Mouse (Mus musculus): ENCODE measurements at regions not wholly inside any gene's neighbourhood (a gene's known extent, or its start where the extent isn't known, plus 50 kb on each side); places are given as distances from the start of the nearest gene placed in this dataset.

DNA sequence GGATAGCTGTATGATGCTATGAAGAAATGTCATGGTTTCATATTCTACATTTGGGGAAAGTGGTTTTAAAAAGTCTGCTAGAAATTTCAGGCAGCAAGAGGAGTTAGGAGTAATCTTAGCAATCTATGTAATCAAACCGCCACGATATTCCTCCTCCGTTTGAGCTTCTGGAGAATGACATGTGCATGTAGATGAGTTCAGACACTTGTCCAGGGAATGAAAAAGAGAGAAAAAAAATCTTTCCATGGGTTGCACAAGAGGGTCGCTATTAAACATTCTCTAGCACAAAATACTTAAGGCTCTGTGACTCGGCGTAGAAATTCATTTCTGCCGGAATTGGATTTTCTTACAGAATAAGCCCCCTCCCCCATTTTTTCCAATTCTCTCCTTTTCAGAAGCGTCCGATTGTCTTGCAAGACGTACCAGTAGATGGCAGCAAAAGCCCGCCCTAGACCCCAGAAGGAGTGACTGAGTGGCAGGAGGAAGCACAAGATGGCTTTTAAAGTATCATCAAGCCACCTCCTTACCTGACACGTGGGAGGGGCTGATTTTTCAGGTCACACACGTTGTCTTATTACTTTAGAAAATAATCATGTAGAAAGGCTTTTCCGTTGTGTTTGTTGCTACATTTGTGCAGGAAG is 454.1 kb upstream of the Sel1l start:
- ATAC-seq (replicated peaks in 1 of 2; ENCODE audit: insufficient read depth in 1 of 2, low FRiP score in 2 of 2, low TSS enrichment in 1 of 2, low read depth in 1 of 2, poor library complexity in 2 of 2, severe bottlenecking in 2 of 2): peak; percentile 81; a peak in 3 of 4 replicates

GRCm38 (mm10) chr12:92294887-92295286 is 445.9 kb upstream of the Sel1l start:
- no peak for ATAC-seq (replicated peaks in 1 of 2; ENCODE audit: insufficient read depth in 1 of 2, low FRiP score in 2 of 2, low TSS enrichment in 1 of 2, low read depth in 1 of 2, poor library complexity in 2 of 2, severe bottlenecking in 2 of 2)

- no peak for ATAC-seq (replicated peaks in 1 of 2; ENCODE audit: insufficient read depth in 1 of 2, low FRiP score in 2 of 2, low TSS enrichment in 1 of 2, low read depth in 1 of 2, poor library complexity in 2 of 2, severe bottlenecking in 2 of 2)
Measured at GRCm38 (mm10) chr12:92293341-92293720, 444.4 kb upstream of the Sel1l start.

DNA sequence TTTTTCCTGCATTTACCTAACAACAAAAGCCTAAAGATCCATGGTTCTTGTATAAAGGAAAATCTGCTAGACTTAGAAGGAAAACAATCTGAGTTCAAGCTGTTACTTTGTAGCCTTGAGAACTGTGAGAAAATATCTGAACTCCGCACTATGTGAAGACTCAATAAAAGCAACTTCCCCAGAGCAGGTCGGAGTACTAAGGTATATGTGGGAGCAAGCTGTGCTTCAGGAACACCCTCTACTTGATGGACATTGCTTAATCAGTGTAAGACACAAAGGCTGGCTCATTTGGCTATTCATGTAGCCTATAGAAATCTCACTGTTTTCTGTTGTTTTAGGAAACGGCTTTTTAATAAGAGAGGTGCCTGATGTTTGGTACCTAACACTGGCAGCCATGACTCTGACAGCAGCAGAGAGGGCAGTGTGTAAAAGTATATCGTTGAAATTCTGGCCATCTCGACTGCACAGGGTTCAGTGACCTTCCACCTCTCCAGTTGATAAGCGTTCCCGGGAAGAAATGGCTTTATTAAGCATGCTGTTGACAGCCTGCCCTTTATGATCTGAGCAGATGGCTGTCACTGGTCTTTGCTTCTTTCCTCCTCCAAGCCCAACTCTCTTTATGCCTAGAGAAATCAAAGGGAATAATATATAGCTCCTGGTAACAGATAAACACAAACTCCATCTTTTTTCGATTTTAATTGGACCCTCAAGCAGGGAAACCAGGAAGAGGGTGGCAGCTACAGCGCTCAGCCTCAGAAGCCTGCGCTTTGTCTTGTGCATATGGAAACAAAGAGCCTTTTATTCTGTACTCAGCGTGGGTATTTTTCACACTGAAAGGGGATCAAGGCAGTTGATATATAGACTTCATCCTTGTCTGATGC is 443.7 kb upstream of the Sel1l start:
- no peak for ATAC-seq (replicated peaks in 1 of 2; ENCODE audit: insufficient read depth in 1 of 2, low FRiP score in 2 of 2, low TSS enrichment in 1 of 2, low read depth in 1 of 2, poor library complexity in 2 of 2, severe bottlenecking in 2 of 2)

GRCm38 (mm10) chr12:92291490-92291889 is 442.5 kb upstream of the Sel1l start:
- no peak for ATAC-seq (replicated peaks in 1 of 2; ENCODE audit: insufficient read depth in 1 of 2, low FRiP score in 2 of 2, low TSS enrichment in 1 of 2, low read depth in 1 of 2, poor library complexity in 2 of 2, severe bottlenecking in 2 of 2)

DNA sequence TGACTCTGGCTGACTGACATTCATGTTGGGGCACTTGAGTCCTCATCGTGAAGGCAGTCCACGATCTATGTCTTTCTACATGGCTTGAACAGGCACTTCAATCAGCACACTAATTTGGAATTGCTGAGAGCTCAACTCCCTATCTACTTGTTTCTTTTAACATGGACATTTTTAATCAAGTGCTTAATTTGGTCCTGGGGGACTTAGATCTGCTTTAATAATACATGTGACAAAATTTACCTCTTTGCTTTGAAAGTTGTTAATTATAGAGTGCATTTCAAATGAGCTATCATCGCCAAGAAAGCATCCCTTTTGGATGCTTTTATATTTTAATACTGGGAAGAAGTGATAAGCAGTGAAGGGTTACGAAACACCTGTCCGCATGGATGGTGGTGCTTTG is 436.6 kb upstream of the Sel1l start:
- no peak for ATAC-seq (replicated peaks in 1 of 2; ENCODE audit: insufficient read depth in 1 of 2, low FRiP score in 2 of 2, low TSS enrichment in 1 of 2, low read depth in 1 of 2, poor library complexity in 2 of 2, severe bottlenecking in 2 of 2)

GRCm38 (mm10) chr12:92280470-92280869 is 431.5 kb upstream of the Sel1l start:
- ATAC-seq (replicated peaks in 1 of 2; ENCODE audit: insufficient read depth in 1 of 2, low FRiP score in 2 of 2, low TSS enrichment in 1 of 2, low read depth in 1 of 2, poor library complexity in 2 of 2, severe bottlenecking in 2 of 2): no peak

DNA sequence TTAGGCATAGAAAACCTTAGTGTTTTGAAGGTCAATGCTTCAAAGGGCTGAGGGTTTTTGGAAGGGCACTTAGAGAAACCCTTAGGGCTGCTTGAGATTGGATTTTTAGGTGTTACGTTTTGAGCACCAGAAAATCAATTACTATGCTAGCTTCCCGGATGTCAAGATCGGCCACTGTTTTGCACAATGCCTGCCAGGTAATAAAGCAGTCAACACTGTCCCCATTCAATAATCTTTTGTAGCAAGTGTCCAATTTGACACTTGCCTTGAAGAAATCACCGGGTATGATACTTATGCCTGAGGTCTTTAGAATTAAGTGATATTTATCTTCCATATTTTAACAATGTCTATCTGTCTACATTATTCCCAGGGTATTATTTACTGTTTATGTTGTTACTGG is 403.0 kb upstream of the Sel1l start:
- ATAC-seq (replicated peaks in 1 of 2; ENCODE audit: insufficient read depth in 1 of 2, low FRiP score in 2 of 2, low TSS enrichment in 1 of 2, low read depth in 1 of 2, poor library complexity in 2 of 2, severe bottlenecking in 2 of 2): no peak

GRCm38 (mm10) chr12:92246790-92247451 is 398.0 kb upstream of the Sel1l start:
- ATAC-seq (replicated peaks in 1 of 2; ENCODE audit: insufficient read depth in 1 of 2, low FRiP score in 2 of 2, low TSS enrichment in 1 of 2, low read depth in 1 of 2, poor library complexity in 2 of 2, severe bottlenecking in 2 of 2): no peak

DNA sequence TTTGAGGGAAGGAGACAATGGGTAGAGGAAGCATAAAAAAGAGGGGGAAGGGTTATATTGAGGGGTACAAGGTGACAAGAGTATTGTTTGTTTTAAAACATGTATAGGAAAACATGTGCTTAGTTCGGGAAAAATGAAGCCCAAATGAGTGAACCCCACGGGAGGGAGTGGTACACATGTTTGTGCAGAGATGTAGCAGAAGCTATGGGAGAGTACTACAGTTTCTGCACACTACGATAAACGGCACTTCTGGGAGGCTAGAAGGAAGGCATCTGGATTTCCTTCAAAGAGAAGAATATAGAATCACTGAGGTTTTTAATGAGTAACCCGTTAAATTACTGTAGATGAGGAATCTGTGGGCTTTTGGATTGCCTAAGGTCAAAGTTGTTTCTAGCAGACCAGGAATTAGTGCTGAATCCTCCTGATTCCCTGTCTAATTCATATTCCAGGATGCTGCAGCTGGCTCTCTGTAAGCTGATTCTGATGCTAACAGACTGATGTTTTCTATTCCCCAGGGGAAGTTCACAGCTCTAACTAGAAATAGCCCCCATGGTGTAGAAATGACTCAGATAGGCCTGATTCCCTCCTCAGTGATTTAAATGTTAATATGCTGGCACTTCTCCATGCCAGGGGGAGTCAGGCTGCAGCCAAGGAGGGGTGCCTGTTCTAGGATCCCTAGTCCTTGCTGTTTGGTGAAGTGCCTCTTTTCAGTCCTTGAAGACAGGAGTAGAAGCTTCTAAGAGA is 391.2 kb upstream of the Sel1l start:
- ATAC-seq (replicated peaks in 1 of 2; ENCODE audit: insufficient read depth in 1 of 2, low FRiP score in 2 of 2, low TSS enrichment in 1 of 2, low read depth in 1 of 2, poor library complexity in 2 of 2, severe bottlenecking in 2 of 2): no peak

DNA sequence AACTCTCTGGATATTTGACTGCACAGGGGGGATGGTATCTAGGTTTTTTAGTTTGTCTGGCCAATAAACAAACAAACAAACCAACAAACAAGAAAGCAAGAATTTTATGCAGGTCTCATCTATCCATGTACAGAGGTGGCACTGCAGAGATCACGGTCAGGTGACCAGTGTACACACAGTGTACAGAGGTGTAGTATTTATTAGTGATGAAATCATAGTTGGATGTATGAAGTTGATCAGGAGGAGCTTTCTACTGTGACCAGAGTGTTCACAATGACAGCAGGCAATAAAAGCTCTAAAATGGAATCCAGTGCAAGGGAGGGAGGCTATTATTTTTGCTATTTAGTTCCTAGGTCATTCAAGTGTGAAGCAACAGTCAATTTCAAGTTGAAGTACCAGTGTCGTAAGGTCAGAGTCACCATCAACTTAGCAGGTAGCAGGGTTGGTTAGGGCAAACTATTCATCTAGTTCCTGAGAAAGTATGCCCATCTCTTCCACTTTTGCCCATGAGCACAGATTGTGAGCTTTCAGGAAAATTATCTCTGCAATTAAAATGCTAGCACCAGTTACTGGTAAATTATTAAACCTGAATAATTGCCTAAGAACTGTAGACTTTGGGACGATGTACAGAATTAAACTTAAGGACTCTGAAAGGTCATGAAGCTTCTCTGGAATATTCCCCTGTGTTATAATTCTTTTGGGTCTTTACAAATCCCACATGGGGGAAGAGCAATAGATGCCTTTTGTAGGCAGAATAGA is 384.9 kb upstream of the Sel1l start:
- no peak for ATAC-seq (replicated peaks in 1 of 2; ENCODE audit: insufficient read depth in 1 of 2, low FRiP score in 2 of 2, low TSS enrichment in 1 of 2, low read depth in 1 of 2, poor library complexity in 2 of 2, severe bottlenecking in 2 of 2)

GRCm38 (mm10) chr12:92228585-92228984 is 379.6 kb upstream of the Sel1l start:
- ATAC-seq (replicated peaks in 1 of 2; ENCODE audit: insufficient read depth in 1 of 2, low FRiP score in 2 of 2, low TSS enrichment in 1 of 2, low read depth in 1 of 2, poor library complexity in 2 of 2, severe bottlenecking in 2 of 2): no peak

GRCm38 (mm10) chr12:92203351-92203750 is 354.4 kb upstream of the Sel1l start:
- no peak for ATAC-seq (replicated peaks in 1 of 2; ENCODE audit: insufficient read depth in 1 of 2, low FRiP score in 2 of 2, low TSS enrichment in 1 of 2, low read depth in 1 of 2, poor library complexity in 2 of 2, severe bottlenecking in 2 of 2)

DNA sequence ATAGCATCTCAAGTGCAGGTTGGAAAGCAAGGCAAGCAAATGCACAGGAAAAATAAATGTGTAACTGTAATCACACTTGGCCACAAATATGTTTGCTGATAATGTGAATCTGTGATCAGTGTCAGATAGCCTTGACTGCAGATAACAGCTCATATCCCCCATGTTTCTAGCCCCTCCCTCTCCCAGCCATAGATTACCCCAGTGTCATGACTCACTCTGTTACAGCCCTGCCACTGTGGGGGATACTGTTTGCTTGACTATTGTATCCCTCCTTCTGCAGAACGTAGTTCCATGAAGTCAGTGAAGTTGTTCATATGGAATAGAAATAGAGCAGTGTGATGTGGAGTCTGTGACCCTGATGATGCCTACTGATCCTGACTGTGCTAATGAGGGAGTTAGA is 351.6 kb upstream of the Sel1l start:
- ATAC-seq (replicated peaks in 1 of 2; ENCODE audit: insufficient read depth in 1 of 2, low FRiP score in 2 of 2, low TSS enrichment in 1 of 2, low read depth in 1 of 2, poor library complexity in 2 of 2, severe bottlenecking in 2 of 2): no peak

DNA sequence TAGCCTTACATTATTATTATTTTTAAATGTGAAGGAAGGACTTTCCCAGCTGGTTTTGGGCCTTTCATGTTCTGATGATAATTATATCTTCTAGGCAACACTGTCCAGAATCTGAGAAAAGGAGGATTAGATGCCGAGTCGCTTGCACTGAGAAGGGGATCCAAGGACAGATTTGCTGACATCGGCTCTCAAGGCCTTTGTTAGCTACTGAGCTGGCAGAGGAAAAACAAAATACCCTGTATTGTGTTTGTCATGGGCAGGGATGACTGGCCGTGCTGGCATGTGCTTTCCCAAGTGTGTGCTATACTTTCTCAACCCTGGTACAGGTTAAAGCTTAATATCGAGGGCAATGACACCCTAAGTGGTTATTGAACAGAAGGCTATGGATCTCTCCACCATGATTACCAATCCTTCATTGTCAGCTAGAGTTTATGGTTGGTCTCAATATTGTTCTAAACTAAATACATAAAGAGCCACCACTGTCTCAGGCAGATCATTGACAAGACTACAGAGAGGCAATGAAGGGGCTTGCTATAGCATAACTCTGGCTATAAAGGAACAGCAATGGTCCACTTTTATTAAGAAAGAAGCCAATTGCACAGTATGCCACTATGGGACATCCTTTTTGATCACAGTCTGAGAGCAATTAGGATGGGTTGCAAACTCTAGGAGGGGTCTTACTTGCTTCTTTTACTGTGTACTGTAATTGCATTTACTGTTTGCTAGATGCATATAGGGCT is 350.0 kb upstream of the Sel1l start:
- ATAC-seq (replicated peaks in 1 of 2; ENCODE audit: insufficient read depth in 1 of 2, low FRiP score in 2 of 2, low TSS enrichment in 1 of 2, low read depth in 1 of 2, poor library complexity in 2 of 2, severe bottlenecking in 2 of 2): no peak

DNA sequence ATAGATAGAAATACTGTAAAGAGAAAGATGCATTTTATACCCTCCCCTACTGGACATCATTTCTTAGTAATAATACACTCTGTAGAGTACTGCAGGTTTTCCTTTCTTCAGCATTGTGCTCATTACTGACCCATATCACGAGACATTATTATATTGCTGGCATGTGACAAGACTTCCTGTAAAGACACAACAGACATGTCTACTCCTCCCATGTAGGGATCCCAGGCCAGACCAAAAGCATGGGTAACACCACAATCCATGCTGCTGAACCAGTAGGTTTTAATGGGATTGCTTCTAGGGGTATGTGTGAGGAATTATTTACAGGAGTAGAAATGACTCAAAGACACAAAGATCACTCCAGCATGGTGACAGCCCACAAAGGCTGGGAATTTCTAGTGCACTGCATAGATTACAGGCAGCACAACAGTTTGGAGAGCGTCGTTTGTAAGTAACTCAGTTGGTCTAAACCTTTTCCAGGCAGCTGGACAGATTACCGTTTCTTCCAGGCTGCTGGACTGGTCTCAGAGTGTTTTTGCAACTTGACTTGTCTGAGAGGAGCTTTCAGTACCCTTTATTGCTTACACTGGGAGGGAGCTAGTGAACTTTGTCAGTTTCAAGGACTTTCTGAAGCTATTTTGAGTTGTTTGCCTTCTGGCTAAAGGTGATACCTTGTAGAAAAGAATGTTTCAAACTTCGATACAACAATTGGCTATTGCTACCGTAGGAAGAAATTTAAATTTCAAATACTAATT is 345.2 kb upstream of the Sel1l start:
- no peak for ATAC-seq (replicated peaks in 1 of 2; ENCODE audit: insufficient read depth in 1 of 2, low FRiP score in 2 of 2, low TSS enrichment in 1 of 2, low read depth in 1 of 2, poor library complexity in 2 of 2, severe bottlenecking in 2 of 2)

All from hematopoietic stem cell, adult 5-6 weeks (primary cell).